In the genomic region with DNA sequence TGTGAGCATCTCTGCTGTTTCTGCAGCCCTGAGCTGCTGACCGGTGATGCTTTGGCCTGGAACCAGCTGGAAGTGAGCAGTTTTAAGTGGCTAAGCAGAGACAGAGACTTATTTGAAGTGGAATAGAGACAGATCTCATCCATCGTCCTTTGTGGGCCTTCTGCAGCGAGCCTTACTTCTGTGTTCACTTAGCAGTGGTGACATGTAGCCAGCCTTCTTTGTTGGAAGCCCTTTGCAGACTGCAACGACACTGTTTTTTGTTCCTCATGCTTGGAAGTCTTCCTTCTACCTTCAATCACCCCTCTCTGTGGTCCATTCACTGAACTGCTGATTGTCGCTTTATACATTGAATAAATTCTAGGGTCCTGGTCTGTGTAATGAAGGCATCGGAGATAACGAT, we compare ENCODE assay signal across 20 mouse cellular contexts. TPM values are rescaled to one million over a fixed set of nuclear protein-coding genes. Genes with fewer than 3 reads are reported as not detected.
A peak's percentile ranks its signal among the peaks of the same experiment; 100 is the strongest.
DNase-seq lines count a peak whose midpoint lies in the region; ATAC-seq and TF ChIP-seq lines count a peak whose summit lies in the region.
"Had no signal": no experiment of that assay in that cellular context is flagged by ENCODE, and none has a peak within 500 bp of the region (broad histone marks: within the 10 kb centered on the region; RNA-seq: fewer than 3 reads in every experiment).

No protein-coding gene starts in this region.

- ATAC-seq in forebrain, postnatal 0 days, result peak; percentile 28; the same call in 1 of the 2 replicates
- ATAC-seq in limb, embryonic 13.5 days (ENCODE audit: low FRiP score, low read depth), result no peak
- ATAC-seq in activated CD4-positive, CD25-positive, alpha-beta regulatory T cell, adult 4 months, result no peak
- ATAC-seq in liver, postnatal 0 days, result no peak

- H3K36me3 ChIP-seq in embryonic facial prominence, embryonic 10.5 days (replicated peaks), result no peaks in the 10 kb centered on the region
- H3K36me3 ChIP-seq in forebrain, postnatal 0 days (ENCODE audit: insufficient read depth), result no peaks in the 10 kb centered on the region
- H3K36me3 ChIP-seq in limb, embryonic 13.5 days, result no peaks in the 10 kb centered on the region
- H3K36me3 ChIP-seq in liver, postnatal 0 days (replicated peaks; ENCODE audit: insufficient read depth, low read length), result no peaks in the 10 kb centered on the region

- TF ChIP-seq CTCF in forebrain, postnatal 0 days (IDR thresholded peaks at IDR 0.05; ENCODE audit: low read depth), result no peak
- TF ChIP-seq CTCF in liver, postnatal 0 days (IDR thresholded peaks at IDR 0.05; ENCODE audit: low read depth), result no peak

- WGBS in embryonic facial prominence, embryonic 10.5 days, result 70% methylated on average over 7 of the region's 7 CpGs
- 19% methylated on average over 7 of the region's 7 CpGs for WGBS in forebrain, postnatal 0 days
- 57% methylated on average over 7 of the region's 7 CpGs for WGBS in limb, embryonic 13.5 days
- 82% methylated on average over 7 of the region's 7 CpGs for WGBS in liver, postnatal 0 days (ENCODE audit: insufficient replicate concordance)

- H3K27me3 ChIP-seq in embryonic facial prominence, embryonic 10.5 days (replicated peaks; ENCODE audit: low read depth, poor library complexity, severe bottlenecking), result no peaks in the 10 kb centered on the region
- H3K27me3 ChIP-seq in forebrain, postnatal 0 days (ENCODE audit: insufficient read depth, low read length), result no peaks in the 10 kb centered on the region
- H3K27me3 ChIP-seq in limb, embryonic 13.5 days, result no peaks in the 10 kb centered on the region
- H3K27me3 ChIP-seq in liver, postnatal 0 days (ENCODE audit: insufficient read depth, low read length), result no peaks in the 10 kb centered on the region

- peak overlapping the region; percentile 66 for H3K27ac ChIP-seq in embryonic facial prominence, embryonic 10.5 days (replicated peaks)
- H3K27ac ChIP-seq in forebrain, postnatal 0 days (ENCODE audit: low read depth, low read length), result peak overlapping the region; percentile 42
- H3K27ac ChIP-seq in limb, embryonic 13.5 days, result peak overlapping the region; percentile 52; the same call in 1 of the 2 replicates
- no peak overlapping the region for H3K27ac ChIP-seq in liver, postnatal 0 days (ENCODE audit: low read depth)
- H3K27ac ChIP-seq: liver, embryonic 14.5 days had no signal

- H3K4me2 ChIP-seq in forebrain, postnatal 0 days (ENCODE audit: low read depth), result no peak overlapping the region
- H3K4me2 ChIP-seq in limb, embryonic 13.5 days (replicated peaks), result no peak overlapping the region
- H3K4me2 ChIP-seq in liver, postnatal 0 days (ENCODE audit: low read depth, low read length), result no peak overlapping the region
- H3K4me2 ChIP-seq: heart, embryonic 11.5 days had no signal

- no peaks in the 10 kb centered on the region for H3K9me3 ChIP-seq in embryonic facial prominence, embryonic 10.5 days
- H3K9me3 ChIP-seq in forebrain, postnatal 0 days (ENCODE audit: low read length), result no peaks in the 10 kb centered on the region
- no peaks in the 10 kb centered on the region for H3K9me3 ChIP-seq in limb, embryonic 13.5 days
- H3K9me3 ChIP-seq in liver, postnatal 0 days (ENCODE audit: low read length), result no peaks in the 10 kb centered on the region

- H3K9ac ChIP-seq in forebrain, postnatal 0 days, result no peak overlapping the region
- H3K9ac ChIP-seq in limb, embryonic 13.5 days, result peak overlapping the region; percentile 13; the same call in 1 of the 2 replicates
- H3K9ac ChIP-seq in liver, postnatal 0 days (replicated peaks), result no peak overlapping the region
- H3K9ac ChIP-seq: liver, embryonic 14.5 days had no signal

- DNase-seq in heart, adult 11 months, result peak; percentile 79
- no peak for DNase-seq in heart, adult 18-20 months
- DNase-seq in embryonic facial prominence, embryonic 10.5 days (ENCODE audit: low spot score), result no peak
- DNase-seq in forebrain, postnatal 0 days, result no peak
- DNase-seq in layer of hippocampus, adult 9-10 months (ENCODE audit: low spot score), result no peak
- no peak for DNase-seq in liver, postnatal 0 days
- DNase-seq: adrenal gland, adult 8-10 months; cerebellum, adult 11 months; cerebellum, postnatal 36 days; gastrocnemius, postnatal 36 days; heart, postnatal 14 days; kidney, postnatal 4 days; layer of hippocampus, postnatal 36 days; left cerebral cortex, postnatal 4 days; lung, postnatal 10 days; right cerebral cortex, postnatal 25 days had no signal

- peaks cover 23% of the 10 kb centered on the region for H3K4me1 ChIP-seq in embryonic facial prominence, embryonic 10.5 days
- H3K4me1 ChIP-seq in forebrain, postnatal 0 days (ENCODE audit: insufficient read depth), result peaks cover 9% of the 10 kb centered on the region
- H3K4me1 ChIP-seq in limb, embryonic 13.5 days, result peaks cover 60% of the 10 kb centered on the region
- no peaks in the 10 kb centered on the region for H3K4me1 ChIP-seq in liver, postnatal 0 days (ENCODE audit: insufficient read depth)

- no peak for TF ChIP-seq EP300 in liver, postnatal 0 days (IDR thresholded peaks at IDR 0.05; ENCODE audit: low read depth)

- no peak overlapping the region for H3K4me3 ChIP-seq in embryonic facial prominence, embryonic 10.5 days
- no peak overlapping the region for H3K4me3 ChIP-seq in forebrain, postnatal 0 days (ENCODE audit: low read depth, low read length)
- no peak overlapping the region for H3K4me3 ChIP-seq in limb, embryonic 13.5 days
- H3K4me3 ChIP-seq in liver, postnatal 0 days (ENCODE audit: low read depth, low read length), result no peak overlapping the region

RNA-seq across cellular contexts. Expression of gene Tiam2, which starts 18.5 kb away (rescaled TPM):
- total RNA-seq in heart, adult 18-20 months (2021), result 1 to 10 TPM; 2.7 to 3.3 TPM
- polyA plus RNA-seq in embryonic facial prominence, embryonic 10.5 days (2016; fragmentation: Nextera tagmentation; extraction: Ambion mirVana), result 6.0 and 7.7 TPM in 2 replicates
- 71.5 and 96.0 TPM in 2 replicates for total RNA-seq in forebrain, postnatal 0 days (2014; rRNA removed)
- polyA plus RNA-seq in forebrain, postnatal 0 days (2015; fragmentation: Nextera tagmentation; extraction: Ambion mirVana), result 26.3 and 26.4 TPM in 2 replicates
- 25.7 and 29.3 TPM in 2 replicates for polyA plus RNA-seq in limb, embryonic 13.5 days (2015; fragmentation: Nextera tagmentation; extraction: Ambion mirVana)
- 1 to 10 TPM; 1.0 to 1.7 TPM for polyA plus RNA-seq in activated CD4-positive, CD25-positive, alpha-beta regulatory T cell, adult 4 months (2017; shearing (Covaris generic))
- polyA plus RNA-seq in liver, postnatal 0 days (2015; fragmentation: Nextera tagmentation; extraction: Ambion mirVana), result 0.54 and 0.56 TPM in 2 replicates
